Mouse (Mus musculus) adrenal gland, adult 2 months (tissue): Measurements from ENCODE around the gene Sarm1. TPM values are rescaled to one million over a fixed set of nuclear protein-coding genes. Genes with fewer than 3 reads are reported as not detected.
"Not testable (repeated sequence)": the region's sequence is repeated elsewhere in the genome, so short reads cannot be mapped to it uniquely, and the experiment has no call there.

Experiments used
- DNase-seq: peaks from one replicate; pipeline ENCODE4 v3.0.0; 2021
- long read RNA-seq: library from polyadenylated mRNA; stranded (forward); transcript quantifications from one replicate; pipeline ENCODE4 v2.0.0, GENCODE M21; 2021
- polyA plus RNA-seq: library from polyadenylated mRNA; depleted of rRNA; stranded (reverse); fragments of >200 nt; gene quantifications from 2 replicates; pipeline ENCODE4 v1.2.3, GENCODE M21; 2012; rRNA removed
- total RNA-seq, 2 experiments: library from RNA; stranded (reverse); gene quantifications; 2 replicates each; pipeline ENCODE4 v1.2.3; 2021

Sarm1 gene
- 1 to 10 TPM; 5.3 to 8.2 TPM for total RNA-seq
- 2.3 and 3.0 TPM in 2 replicates for polyA plus RNA-seq
- long read RNA-seq, partial matches to known transcripts = 2 of 3 reads
- long read RNA-seq, other reads (novel, unspliced or antisense) = 1 of 3 reads

DNA sequence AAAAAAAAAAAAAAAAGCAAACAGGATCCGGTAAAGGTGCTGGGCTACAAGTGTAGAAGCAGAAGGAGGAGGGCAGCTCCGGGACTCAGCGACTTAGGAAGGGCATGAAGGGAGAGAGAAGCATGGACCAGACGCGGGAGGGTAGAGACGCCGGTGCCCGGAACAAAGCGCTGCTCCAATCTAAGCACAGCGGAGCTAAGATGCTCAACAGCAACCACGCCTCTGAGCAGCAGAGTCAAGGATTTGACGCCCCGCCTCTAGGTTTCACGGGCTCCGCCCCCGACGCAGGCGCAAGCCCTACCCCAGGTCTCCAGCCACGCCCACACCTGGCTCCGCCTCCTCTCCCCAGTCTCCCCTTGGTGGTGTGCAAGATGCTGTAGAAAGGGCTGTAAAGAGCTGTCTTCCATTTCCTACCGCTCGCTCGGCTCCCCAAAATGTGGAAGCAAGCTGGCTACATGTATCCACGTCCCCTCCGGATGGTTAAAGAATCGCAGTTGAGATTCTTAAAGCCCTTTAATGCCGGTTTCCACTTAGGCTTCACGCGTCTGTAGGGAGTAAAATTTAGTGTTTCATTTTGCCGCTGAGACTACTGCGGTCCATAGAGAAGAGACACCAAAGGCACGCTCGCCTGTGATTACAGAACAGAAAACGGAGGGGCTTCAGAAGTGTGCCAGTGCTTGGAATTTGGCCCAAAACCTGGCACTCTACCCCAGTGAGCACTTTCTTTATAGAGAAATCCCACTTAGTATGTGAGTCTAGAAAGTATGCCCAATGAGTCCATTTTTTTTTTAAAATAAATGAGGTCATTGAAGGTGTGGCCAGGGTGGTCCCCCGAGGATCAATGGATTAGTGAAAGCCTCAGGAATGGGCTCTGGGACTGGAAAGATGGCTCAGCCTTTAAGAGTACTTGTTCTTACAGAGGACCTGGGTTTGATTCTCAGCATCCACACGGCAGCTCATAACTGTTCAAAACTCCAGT lies at the start of gene Sarm1:
Sarm1 (minus strand) TSS at position 211 of the 979 bp plus-strand sequence.
- DNase-seq = peak; percentile 96

GRCm38 (mm10) chr11:78545181-78545580 lies 47.6 kb upstream of the Sarm1 start:
- no peak for DNase-seq

- no peak for DNase-seq
Observed at GRCm38 (mm10) chr11:78544449-78545111, 47.0 kb upstream of the Sarm1 start.

GRCm38 (mm10) chr11:78540358-78540757 lies 42.8 kb upstream of the Sarm1 start:
- no peak for DNase-seq

GRCm38 (mm10) chr11:78536690-78537084 lies 39.1 kb upstream of the Sarm1 start:
- DNase-seq = no peak

- peak; percentile 99 for DNase-seq
Observed at GRCm38 (mm10) chr11:78536080-78536689, 38.6 kb upstream of the Sarm1 start, which contains the start of the genes Tnfaip1 and Ift20. TSS of gene Tnfaip1 (minus strand) at chr11:78536332. TSS of gene Ift20 (plus strand) at chr11:78536361.

- peak; percentile 57 for DNase-seq
Observed at GRCm38 (mm10) chr11:78535376-78536079, 38.0 kb upstream of the Sarm1 start.

DNA sequence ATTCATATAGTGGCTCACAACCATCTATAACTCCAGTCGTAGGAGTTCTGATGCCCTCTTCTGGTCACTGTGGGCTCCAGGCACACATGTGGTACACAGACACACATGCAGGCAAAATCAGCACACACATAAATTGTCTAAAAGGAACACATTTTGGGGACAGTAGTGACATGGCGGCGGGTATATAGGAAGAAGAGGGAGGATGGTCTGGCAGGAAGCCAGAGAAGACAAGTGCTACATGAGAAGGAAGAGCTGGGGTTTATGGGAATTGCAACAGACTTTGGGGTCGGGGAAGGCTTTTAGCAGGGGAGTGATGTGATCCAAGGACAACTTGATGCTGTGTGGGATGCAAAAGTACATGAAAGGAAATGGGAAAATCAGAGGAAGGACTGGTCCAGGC lies 37.0 kb upstream of the Sarm1 start:
- no peak for DNase-seq

GRCm38 (mm10) chr11:78531515-78531914 lies 34.0 kb upstream of the Sarm1 start:
- DNase-seq = not testable (repeated sequence)

DNA sequence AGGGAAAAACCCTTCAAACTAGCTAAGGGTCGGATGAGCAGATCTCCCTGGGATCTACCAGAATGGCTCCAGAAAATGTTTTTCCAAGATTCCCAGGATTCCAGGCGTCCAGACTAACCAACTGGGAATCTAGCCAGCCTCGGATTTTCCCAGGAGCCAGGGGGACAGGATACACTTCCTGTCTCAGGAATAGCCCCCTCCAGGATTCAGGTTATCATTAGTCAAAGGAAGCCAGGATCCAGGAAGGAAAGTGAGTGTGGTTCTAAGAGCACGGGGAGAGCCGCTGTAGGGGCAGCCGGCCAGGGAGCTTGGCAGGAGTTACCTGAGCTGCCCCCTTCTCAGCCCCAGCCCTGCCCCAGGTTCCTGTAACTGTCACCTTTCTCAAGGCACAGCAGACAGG lies 33.5 kb upstream of the Sarm1 start:
- peak; percentile 57 for DNase-seq

- no peak for DNase-seq
Observed at GRCm38 (mm10) chr11:78530001-78530400, 32.4 kb upstream of the Sarm1 start.

GRCm38 (mm10) chr11:78528714-78529113 lies 31.2 kb upstream of the Sarm1 start:
- DNase-seq = no peak

GRCm38 (mm10) chr11:78524838-78525237 lies 27.3 kb upstream of the Sarm1 start:
- DNase-seq = no peak

DNA sequence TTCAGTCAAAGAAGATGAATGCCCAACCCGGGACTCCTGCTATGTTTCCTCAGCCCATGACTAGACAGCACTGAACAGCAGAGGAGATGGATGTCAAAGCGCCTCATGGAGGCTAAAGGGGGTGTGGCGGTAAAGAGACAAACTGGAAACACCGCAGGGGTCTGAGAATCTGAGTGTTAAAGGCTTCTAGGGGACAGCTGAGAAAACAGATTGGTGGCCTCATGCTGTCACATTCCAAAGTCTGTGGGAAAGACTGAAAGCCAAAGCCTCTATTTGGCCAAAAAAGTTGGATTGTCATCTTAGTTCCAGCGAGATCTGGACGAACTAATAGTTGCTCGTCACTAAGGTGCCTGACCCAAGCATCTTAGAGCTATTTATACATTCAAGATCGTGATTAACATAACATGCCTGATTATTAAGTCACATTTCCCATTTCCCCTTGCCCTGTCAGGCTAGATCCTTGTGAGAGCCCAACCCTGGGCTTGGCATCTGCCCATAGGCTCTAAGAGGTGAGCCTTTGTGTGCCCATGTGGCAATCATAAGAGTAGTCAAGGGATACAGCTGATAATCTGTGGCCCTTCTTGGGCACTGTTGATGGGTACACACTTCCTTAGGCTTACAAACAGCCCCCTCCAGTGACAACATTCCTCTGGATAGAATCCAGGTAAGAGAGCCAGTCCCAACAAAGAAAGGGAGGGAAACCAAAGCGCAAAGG lies 25.8 kb upstream of the Sarm1 start:
- DNase-seq = no peak

- peak; percentile 37 for DNase-seq
Observed at GRCm38 (mm10) chr11:78522481-78522997, 25.0 kb upstream of the Sarm1 start.

DNA sequence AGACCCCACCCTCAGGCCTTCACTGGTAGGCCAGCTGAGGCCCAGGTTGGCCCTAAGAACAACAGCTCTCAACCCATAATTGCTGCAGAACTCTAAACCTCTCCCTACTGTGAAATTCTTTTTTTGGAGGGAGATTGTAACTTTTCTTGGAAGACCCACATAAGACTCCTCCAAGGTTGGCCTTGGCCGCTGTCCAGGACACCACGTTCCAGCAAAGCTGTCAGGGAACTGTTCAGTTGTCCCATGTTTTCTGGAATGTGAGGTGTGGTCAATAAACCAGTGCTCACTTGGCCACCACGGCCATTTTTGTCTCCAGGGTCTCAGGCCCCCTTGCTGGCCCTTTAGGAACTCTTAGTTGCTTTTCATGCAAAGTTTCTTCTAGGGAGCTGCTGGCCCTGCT lies 24.3 kb upstream of the Sarm1 start:
- DNase-seq = no peak

GRCm38 (mm10) chr11:78518931-78519330 lies 21.4 kb upstream of the Sarm1 start:
- DNase-seq = no peak

GRCm38 (mm10) chr11:78515549-78516325 lies 18.2 kb upstream of the Sarm1 start:
- DNase-seq = no peak

GRCm38 (mm10) chr11:78513106-78513790 lies 15.7 kb upstream of the Sarm1 start:
- no peak for DNase-seq
